Mouse (Mus musculus): ENCODE results near the gene Filip1.

DNA sequence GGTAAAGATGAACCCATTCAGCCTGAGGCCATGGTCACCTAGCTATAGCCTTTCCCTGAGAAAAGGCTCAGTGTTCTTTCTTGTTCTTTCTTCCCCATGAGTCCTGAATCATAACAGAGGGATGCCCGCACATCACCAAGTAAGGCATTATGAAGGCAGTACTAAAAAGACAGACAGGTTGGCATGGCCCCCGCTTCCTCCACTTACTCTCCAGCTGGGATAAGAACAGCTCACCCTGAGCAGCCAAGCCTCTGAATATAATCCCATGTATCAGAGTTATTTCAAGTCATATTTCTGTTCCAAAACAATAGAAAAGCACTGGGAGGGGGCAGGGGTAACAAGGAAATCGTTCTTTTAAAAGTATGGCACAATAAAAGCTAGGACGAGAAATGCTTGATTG, 86.7 kb downstream of the Filip1 start:
- TF ChIP-seq CTCF (IDR thresholded peaks at IDR 0.05; ENCODE audit: extremely low read depth, insufficient read depth, insufficient read length, insufficient replicate concordance) (no peak), POLR2A (IDR thresholded peaks at IDR 0.05; ENCODE audit: low read depth, low read length) (no peak)

All from spleen, adult 2 months (tissue).